Mouse (Mus musculus): Measurements from ENCODE around the gene Magi1.

DNA sequence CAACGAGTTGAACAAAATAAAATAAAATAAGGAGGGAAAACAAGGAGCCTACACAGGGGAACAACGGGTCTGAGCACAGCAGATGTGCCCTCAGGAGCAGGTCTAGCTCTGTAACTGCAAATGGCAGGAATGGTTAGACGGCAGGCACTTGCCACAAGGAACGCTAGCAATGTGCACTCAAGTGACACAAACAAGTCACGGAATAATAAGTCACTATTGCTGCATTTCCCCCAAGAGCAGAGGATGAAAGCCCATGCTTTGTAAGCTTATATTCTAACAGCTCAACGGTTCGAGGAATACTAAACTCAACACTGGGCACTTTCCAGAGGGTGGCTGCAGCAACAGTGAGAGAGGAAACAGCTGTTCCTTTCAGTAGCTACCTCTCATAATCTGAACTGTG lies 462.2 kb downstream of the Magi1 start:
- TF ChIP-seq CTCF (IDR thresholded peaks at IDR 0.05; ENCODE audit: borderline replicate concordance, insufficient read depth, low read depth, low read length) (no peak), POLR2A (IDR thresholded peaks at IDR 0.05; ENCODE audit: borderline replicate concordance, insufficient read depth, low read length) (no peak)

Measured in cerebellum, adult 2 months (tissue).